Mouse (Mus musculus): ENCODE results near the gene Tomm6.

The Tomm6 gene

GRCm38 (mm10) chr17:47688344-47688607, at the start of gene Tomm6:
TSS of gene Tomm6 (minus strand) at chr17:47688386.
- DNase-seq: no peak

GRCm38 (mm10) chr17:47737271-47738065, 49.3 kb upstream of the Tomm6 start:
- DNase-seq: peak; percentile 87 to 89

GRCm38 (mm10) chr17:47736856-47737255, 48.7 kb upstream of the Tomm6 start, which contains the start of gene Tfeb:
TSS of gene Tfeb (plus strand) at chr17:47737030.
- peak; percentile 98 to 99 for DNase-seq

- DNase-seq: no peak
These were observed 47.4 kb upstream of the Tomm6 start for GRCm38 (mm10) chr17:47735553-47736100.

- DNase-seq: no peak
These were observed 42.7 kb upstream of the Tomm6 start for GRCm38 (mm10) chr17:47730633-47731575.

GRCm38 (mm10) chr17:47726566-47726965, 38.4 kb upstream of the Tomm6 start, which contains the start of gene Pgc:
TSS of gene Pgc (plus strand) at chr17:47726842.
- DNase-seq: no peak

GRCm38 (mm10) chr17:47721183-47721582, 33.0 kb upstream of the Tomm6 start:
- DNase-seq: no peak

- DNase-seq: no peak
These were observed 26.9 kb upstream of the Tomm6 start for GRCm38 (mm10) chr17:47715037-47715436.

GRCm38 (mm10) chr17:47712889-47713571, 24.8 kb upstream of the Tomm6 start:
- no peak for DNase-seq

GRCm38 (mm10) chr17:47711883-47712282, 23.7 kb upstream of the Tomm6 start:
- no peak for DNase-seq

- DNase-seq: no peak
These were observed 21.9 kb upstream of the Tomm6 start for GRCm38 (mm10) chr17:47710036-47710435.

- no peak for DNase-seq
These were observed 20.8 kb upstream of the Tomm6 start for GRCm38 (mm10) chr17:47708972-47709371.

GRCm38 (mm10) chr17:47707961-47708360, 19.8 kb upstream of the Tomm6 start:
- no peak for DNase-seq

GRCm38 (mm10) chr17:47706196-47706595, 18.0 kb upstream of the Tomm6 start:
- DNase-seq: no peak

GRCm38 (mm10) chr17:47704692-47705091, 16.5 kb upstream of the Tomm6 start:
- DNase-seq: no peak

GRCm38 (mm10) chr17:47703556-47703955, 15.4 kb upstream of the Tomm6 start:
- no peak for DNase-seq

- DNase-seq: no peak
These were observed 14.6 kb upstream of the Tomm6 start for GRCm38 (mm10) chr17:47702548-47703345.

GRCm38 (mm10) chr17:47701793-47702192, 13.6 kb upstream of the Tomm6 start:
- no peak for DNase-seq

GRCm38 (mm10) chr17:47699055-47699454, 10.9 kb upstream of the Tomm6 start:
- no peak for DNase-seq

GRCm38 (mm10) chr17:47698156-47698555, 10.0 kb upstream of the Tomm6 start:
- no peak for DNase-seq

GRCm38 (mm10) chr17:47695337-47695710, 7.1 kb upstream of the Tomm6 start:
- DNase-seq: no peak

Data from cerebellum, postnatal 25 days (tissue).